ENCODE assay signal across 8 mouse cellular contexts in the genomic region with DNA sequence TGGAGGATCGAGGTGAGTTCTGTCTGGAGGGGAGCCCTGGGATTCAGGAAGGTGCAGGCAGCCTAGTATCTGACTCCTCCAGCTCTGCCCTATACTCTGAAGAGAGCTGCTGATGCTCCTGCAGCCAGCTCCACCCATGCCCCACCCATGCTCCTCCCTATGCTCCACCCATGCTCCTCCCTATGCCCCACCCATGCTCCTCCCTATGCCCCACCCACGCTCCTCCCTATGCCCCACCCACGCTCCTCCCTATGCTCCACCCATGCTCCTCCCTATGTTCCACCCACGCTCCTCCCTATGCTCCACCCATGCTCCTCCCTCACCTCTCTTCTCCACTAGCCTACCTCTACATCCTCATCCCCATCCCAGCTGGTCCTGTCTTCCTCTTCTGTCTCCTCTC. TPM values are rescaled to one million over a fixed set of nuclear protein-coding genes. Genes with fewer than 3 reads are reported as not detected.
DNase-seq lines count a peak whose midpoint lies in the region; ATAC-seq lines count a peak whose summit lies in the region.

No protein-coding gene starts in this region.

- no peak overlapping the region for H3K27ac ChIP-seq in midbrain, embryonic 14.5 days (replicated peaks; ENCODE audit: low read depth, low read length)

- no peaks in the 10 kb centered on the region for H3K36me3 ChIP-seq in splenic B cell, adult 2 months (ENCODE audit: control insufficient read depth, insufficient read depth, low read length, poor library complexity, severe bottlenecking)
- H3K36me3 ChIP-seq in midbrain, embryonic 14.5 days (ENCODE audit: control insufficient read depth, insufficient read depth, low read length) = no peaks in the 10 kb centered on the region

- no peak overlapping the region for H3K4me3 ChIP-seq in midbrain, embryonic 14.5 days (replicated peaks; ENCODE audit: low read depth, low read length)

- no peaks in the 10 kb centered on the region for H3K27me3 ChIP-seq in splenic B cell, adult 2 months (ENCODE audit: control insufficient read depth, insufficient read depth, low read length, poor library complexity, severe bottlenecking)
- no peaks in the 10 kb centered on the region for H3K27me3 ChIP-seq in midbrain, embryonic 14.5 days (ENCODE audit: control insufficient read depth, insufficient read depth, low read length)

- WGBS in midbrain, embryonic 14.5 days = 42% methylated on average over 4 of the region's 4 CpGs

- no peak overlapping the region for H3K9ac ChIP-seq in midbrain, embryonic 14.5 days (replicated peaks; ENCODE audit: low read length)

- H3K4me2 ChIP-seq in midbrain, embryonic 14.5 days (ENCODE audit: low read length) = no peak overlapping the region

- DNase-seq in thymus, postnatal 0 days (ENCODE audit: low spot score) = peak; percentile 26
- DNase-seq in thymus, postnatal 10 days (ENCODE audit: low spot score in 2 of 2) = no peak
- peak; percentile 46 for DNase-seq in embryo, embryonic 10.5 days (ENCODE audit: low spot score)
- peak; percentile 65 for DNase-seq in kidney, postnatal 14 days
- peak; percentile 48 for DNase-seq in splenic B cell, adult 2 months (ENCODE audit: low read depth, low spot score)
- DNase-seq in left cerebral cortex, postnatal 14 days (ENCODE audit: low spot score in 2 of 2) = no peak
- no peak for DNase-seq in midbrain, embryonic 14.5 days
- no peak for DNase-seq in heart, adult 8-10 months (ENCODE audit: low spot score)

- H3K4me1 ChIP-seq in midbrain, embryonic 14.5 days (ENCODE audit: control insufficient read depth, insufficient read depth, low read length) = no peaks in the 10 kb centered on the region

- H3K9me3 ChIP-seq in midbrain, embryonic 14.5 days (ENCODE audit: control insufficient read depth, low read length) = no peaks in the 10 kb centered on the region

- intact Hi-C loops in left cerebral cortex, postnatal 14 days (cut with DNase I) = no loop called here

- no peak for ATAC-seq in midbrain, embryonic 14.5 days (ENCODE audit: low FRiP score, low TSS enrichment)

RNA-seq across cellular contexts. Expression of gene Vil1, which starts 6.0 kb away (rescaled TPM):
- 0.29 and 0.30 TPM in 2 replicates for polyA plus RNA-seq in thymus, postnatal 0 days (2015; fragmentation: Nextera tagmentation; extraction: Ambion mirVana)
- total RNA-seq in left cerebral cortex, postnatal 14 days (2021) = 1 to 10 TPM in 1 of 2 experiments, under 1 TPM in 1; 0.64 to 1.1 TPM
- 0.09 and 0.30 TPM in 2 replicates for polyA plus RNA-seq in midbrain, embryonic 14.5 days (2014; fragmentation: Nextera tagmentation; extraction: Ambion mirVana)
- 1 to 10 TPM in 3 of 4 experiments, under 1 TPM in 1; 0.98 to 2.0 (median 1.7) TPM for total RNA-seq in heart, adult 8-10 months (2022)

RNA-seq across cellular contexts. Expression of gene Ctdsp1, which starts 23.8 kb away (rescaled TPM):
- 55.5 and 56.1 TPM in 2 replicates for polyA plus RNA-seq in thymus, postnatal 0 days (2015; fragmentation: Nextera tagmentation; extraction: Ambion mirVana)
- total RNA-seq in left cerebral cortex, postnatal 14 days (2021) = 10 to 100 TPM; 17.7 to 25.5 TPM
- 8.6 and 17.1 TPM in 2 replicates for polyA plus RNA-seq in midbrain, embryonic 14.5 days (2014; fragmentation: Nextera tagmentation; extraction: Ambion mirVana)
- total RNA-seq in heart, adult 8-10 months (2022) = 100 to 1,000 TPM; 115 to 130 (median 121) TPM

RNA-seq across cellular contexts. Expression of gene Slc11a1, which starts 40.1 kb away (rescaled TPM):
- polyA plus RNA-seq in thymus, postnatal 0 days (2015; fragmentation: Nextera tagmentation; extraction: Ambion mirVana) = 5.6 and 6.1 TPM in 2 replicates
- total RNA-seq in left cerebral cortex, postnatal 14 days (2021) = 1 to 10 TPM; 3.4 to 4.3 TPM
- 0.51 and 2.7 TPM in 2 replicates for polyA plus RNA-seq in midbrain, embryonic 14.5 days (2014; fragmentation: Nextera tagmentation; extraction: Ambion mirVana)
- 1 to 10 TPM; 3.9 to 6.6 (median 5.1) TPM for total RNA-seq in heart, adult 8-10 months (2022)

RNA-seq across cellular contexts. Expression of gene Catip, which starts 53.2 kb away (rescaled TPM):
- polyA plus RNA-seq in thymus, postnatal 0 days (2015; fragmentation: Nextera tagmentation; extraction: Ambion mirVana) = 0.20 and 0.33 TPM in 2 replicates
- 1 to 10 TPM in 1 of 2 experiments, under 1 TPM in 1; 0.75 to 1.9 TPM for total RNA-seq in left cerebral cortex, postnatal 14 days (2021)
- 0.30 and 0.57 TPM in 2 replicates for polyA plus RNA-seq in midbrain, embryonic 14.5 days (2014; fragmentation: Nextera tagmentation; extraction: Ambion mirVana)
- total RNA-seq in heart, adult 8-10 months (2022) = under 1 TPM; 0.17 to 0.37 (median 0.25) TPM

Comparison
In these comparisons a context has a peak if more than half of its experiments do, and no peak if none do; other contexts are left out.
1. DNase-seq: peak in thymus, postnatal 0 days (single experiment), embryo, embryonic 10.5 days (single experiment), kidney, postnatal 14 days (single experiment) and splenic B cell, adult 2 months (single experiment); none in thymus, postnatal 10 days (0 of 2), left cerebral cortex, postnatal 14 days (0 of 2), midbrain, embryonic 14.5 days (single experiment) and heart, adult 8-10 months (single experiment).
2. RNA of gene Ctdsp1, which starts 23.8 kb away (total RNA-seq): 115 to 130 TPM in heart, adult 8-10 months; 17.7 to 25.5 TPM in left cerebral cortex, postnatal 14 days; every median in the first group is over 4 times any median in the second.